Mouse (Mus musculus) lung, postnatal 0 days (tissue): Measurements from ENCODE around the gene Snrpa. TPM values are rescaled to one million over a fixed set of nuclear protein-coding genes. Genes with fewer than 3 reads are reported as not detected.

Source experiments
- ATAC-seq: fragments of 200-750 bp; cut with Nextera tagmentation; 2 replicates; pipeline ENCODE4 v1.8.0; 2017; ENCODE audit warnings: moderate library complexity
- DNase-seq: peaks from one replicate; pipeline ENCODE4 v3.0.0-alpha.2; 2016; ENCODE audit warnings: low spot score
- H3K27ac ChIP-seq: fragments of 300-500 bp; sonication (generic); 2 replicates; pipeline ENCODE4 v1.5.1; 2014; ENCODE audit warnings: antibody characterized with exemption, mild to moderate bottlenecking, low read length, mixed read lengths
- H3K27me3 ChIP-seq: fragments of 300-500 bp; sonication (generic); replicated peaks from 2 replicates; pipeline ENCODE4 v1.6.1; 2014; ENCODE audit warnings: low read length, mixed read lengths; ENCODE audit not compliant: insufficient read depth
- H3K36me3 ChIP-seq: fragments of 300-500 bp; sonication (generic); 2 replicates; pipeline ENCODE4 v1.6.1; 2014; ENCODE audit warnings: low read length, mixed read lengths; ENCODE audit not compliant: insufficient read depth
- H3K4me1 ChIP-seq: fragments of 300-500 bp; sonication (generic); 2 replicates; pipeline ENCODE4 v1.6.1; 2014; ENCODE audit warnings: antibody characterized with exemption, low read depth, low read length, mixed read lengths; ENCODE audit not compliant: insufficient read depth
- H3K4me2 ChIP-seq: fragments of 300-500 bp; sonication (generic); replicated peaks from 2 replicates; pipeline ENCODE4 v1.6.1; 2014; ENCODE audit warnings: low read depth, mild to moderate bottlenecking, low read length, moderate library complexity, mixed read lengths
- H3K4me3 ChIP-seq: fragments of 300-500 bp; sonication (generic); 2 replicates; pipeline ENCODE4 v1.5.1; 2014; ENCODE audit warnings: low read depth, low read length
- H3K9ac ChIP-seq: fragments of 300-500 bp; sonication (generic); replicated peaks from 2 replicates; pipeline ENCODE4 v1.6.1; 2014; ENCODE audit warnings: low read depth, mild to moderate bottlenecking
- H3K9me3 ChIP-seq: fragments of 300-500 bp; sonication (generic); 2 replicates; pipeline ENCODE4 v1.6.1; 2016; ENCODE audit warnings: low read length, mixed read lengths
- CTCF ChIP-seq: IDR thresholded peaks from 2 replicates; pipeline ENCODE4 v1.5.1; 2016; ENCODE audit warnings: antibody characterized with exemption, mild to moderate bottlenecking
- EP300 ChIP-seq: IDR thresholded peaks from 2 replicates; pipeline ENCODE4 v1.6.1; 2016; ENCODE audit warnings: antibody characterized with exemption, mild to moderate bottlenecking, control low read depth
- WGBS: fragments of 180-500 bp; shearing (Covaris S2); extraction: QIAGEN DNeasy Blood & Tissue Kit; methylation state at CpG from one replicate; pipeline ENCODE4 v1.1.7; 2014; 5-methylcytosine and 5-hydroxymethylcytosine counted together
- polyA plus RNA-seq: library from polyadenylated mRNA; unstranded; fragments of >200 nt; fragmentation: Nextera tagmentation; extraction: Ambion mirVana; gene quantifications from 2 replicates; pipeline ENCODE4 v1.2.1, GENCODE M21; 2015

The Snrpa gene
- polyA plus RNA-seq, 1 experiment from 2014 or later = 75.8 TPM

DNA sequence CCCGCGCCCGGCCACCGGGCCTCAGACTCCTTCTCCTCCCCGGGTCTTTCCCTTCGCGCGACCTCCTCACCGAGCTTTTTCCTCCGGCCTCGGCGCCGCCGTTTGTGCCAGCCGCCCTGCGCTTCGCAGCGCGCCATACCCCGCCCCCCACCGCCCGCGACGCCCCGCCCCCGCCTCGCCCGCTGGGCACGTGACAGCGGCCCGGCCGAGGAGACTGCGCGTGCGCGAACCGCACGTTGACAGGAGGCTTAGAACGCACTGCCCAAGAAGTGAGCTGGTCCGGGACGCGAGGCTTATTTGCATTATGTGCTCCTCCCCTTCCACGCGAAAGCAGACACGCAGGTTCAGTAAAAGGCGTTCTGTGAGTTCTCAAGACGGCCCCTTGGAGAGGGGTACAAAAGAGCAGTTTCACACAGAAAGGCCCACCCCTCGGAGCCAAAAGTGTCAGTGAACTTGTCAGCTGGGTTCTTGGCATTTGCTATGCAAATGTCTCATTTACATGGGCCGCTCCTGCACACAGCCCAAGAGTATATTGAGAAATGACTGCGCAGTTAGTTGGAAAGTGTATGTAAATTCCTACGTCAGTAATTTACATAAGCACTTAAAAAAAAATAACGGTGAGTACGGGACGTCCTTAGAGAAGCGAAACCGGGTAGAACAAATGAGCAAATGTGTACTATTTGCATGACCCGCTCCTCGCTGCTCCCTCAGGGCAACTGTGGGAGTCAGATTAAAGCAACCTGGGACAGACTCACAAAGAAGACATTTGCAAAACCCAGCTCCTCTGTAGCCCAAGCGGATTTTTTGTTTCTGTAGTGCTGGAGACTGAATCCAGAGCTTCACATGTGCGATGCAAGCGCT is 29.2 kb downstream of the Snrpa start, which contains the start of gene Egln2:
Egln2 (minus strand) TSS at position 189 of the 861 bp plus-strand sequence.
- peak; percentile 98 for DNase-seq
- Histone ChIP-seq H3K4me1 (peaks cover 28% of the 10 kb centered on the region; the same call in 1 of the 2 replicates), H3K9me3 (no peaks in the 10 kb centered on the region)

GRCm38 (mm10) chr7:27166229-27166613 is 29.9 kb downstream of the Snrpa start:
- peak; percentile 83 for ATAC-seq
- DNase-seq = peak; percentile 94

More for the DNA sequence above, 29.2 kb downstream of the Snrpa start, which contains the start of gene Egln2:
- peak within 1 kb of the TSS; percentile 99 for H3K27ac ChIP-seq
- peak within 1 kb of the TSS; percentile 73 for H3K4me2 ChIP-seq
- H3K27me3 ChIP-seq = no peaks in the 10 kb centered on the region
- 0 out of 2 replicates have a peak, but pooled peaks cover 1% of the 10 kb centered on the region for H3K36me3 ChIP-seq
- H3K4me3 ChIP-seq = peak within 1 kb of the TSS; percentile 82
- TF ChIP-seq CTCF (no peak), EP300 (peak; percentile 99)
- H3K9ac ChIP-seq = peak within 1 kb of the TSS; percentile 86
- ATAC-seq = peak; percentile 89
- WGBS = 1% methylated on average over 59 of the region's 61 CpGs

GRCm38 (mm10) chr7:27165696-27166095 is 30.4 kb downstream of the Snrpa start:
- TF ChIP-seq EP300 (no peak), CTCF (no peak)
- Histone ChIP-seq H3K36me3 (no peaks in the 10 kb centered on the region), H3K4me2 (peak overlapping the region; percentile 73), H3K27me3 (no peaks in the 10 kb centered on the region), H3K27ac (peak overlapping the region; percentile 99), H3K4me3 (peak overlapping the region; percentile 82), H3K4me1 (peaks cover 33% of the 10 kb centered on the region; the same call in 1 of the 2 replicates), H3K9me3 (no peaks in the 10 kb centered on the region), H3K9ac (peak overlapping the region; percentile 86)
- DNase-seq (no peak), ATAC-seq (no peak)
- 2% methylated on average over 8 of the region's 8 CpGs for WGBS

More at GRCm38 (mm10) chr7:27166229-27166613, 29.9 kb downstream of the Snrpa start:
- WGBS = 0% methylated on average over 14 of the region's 43 CpGs
- TF ChIP-seq CTCF (no peak), EP300 (no peak)
- Histone ChIP-seq H3K9me3 (no peaks in the 10 kb centered on the region), H3K27ac (peak overlapping the region; percentile 99), H3K9ac (peak overlapping the region; percentile 86), H3K27me3 (no peaks in the 10 kb centered on the region), H3K4me2 (peak overlapping the region; percentile 73), H3K4me3 (peak overlapping the region; percentile 82), H3K4me1 (peaks cover 28% of the 10 kb centered on the region; the same call in 1 of the 2 replicates), H3K36me3 (no peaks in the 10 kb centered on the region)

- Histone ChIP-seq H3K4me3 (peak overlapping the region; percentile 82), H3K36me3 (no peaks in the 10 kb centered on the region), H3K4me2 (peak overlapping the region; percentile 73), H3K9me3 (no peaks in the 10 kb centered on the region), H3K4me1 (peaks cover 38% of the 10 kb centered on the region; the same call in 1 of the 2 replicates), H3K27ac (peak overlapping the region; percentile 99), H3K27me3 (no peaks in the 10 kb centered on the region), H3K9ac (peak overlapping the region; percentile 86)
- DNase-seq (no peak), ATAC-seq (no peak)
- 57% methylated on average over 22 of the region's 23 CpGs for WGBS
- TF ChIP-seq EP300 (no peak), CTCF (no peak)
These were observed 30.9 kb downstream of the Snrpa start for GRCm38 (mm10) chr7:27165007-27165655.

- ATAC-seq = no peak
- 80% methylated on average over 33 of the region's 33 CpGs for WGBS
- no peak overlapping the region; the same call in 1 of the 2 replicates for H3K27ac ChIP-seq
These were observed 31.7 kb downstream of the Snrpa start for GRCm38 (mm10) chr7:27164112-27164947.

More at GRCm38 (mm10) chr7:27164112-27164947, 31.7 kb downstream of the Snrpa start:
- H3K4me3 ChIP-seq = no peak overlapping the region
- peaks cover 40% of the 10 kb centered on the region; the same call in 1 of the 2 replicates for H3K4me1 ChIP-seq
- TF ChIP-seq CTCF (no peak), EP300 (no peak)
- H3K9ac ChIP-seq = no peak overlapping the region
- 0 out of 2 replicates have a peak, but pooled peaks cover 2% of the 10 kb centered on the region for H3K36me3 ChIP-seq
- DNase-seq = no peak
- no peaks in the 10 kb centered on the region for H3K27me3 ChIP-seq
- peak overlapping the region; percentile 73 for H3K4me2 ChIP-seq
- no peaks in the 10 kb centered on the region for H3K9me3 ChIP-seq
